Mouse (Mus musculus) kidney, embryonic 16.5 days (tissue): ENCODE measurements at regions not wholly inside any gene's neighbourhood (a gene's known extent, or its start where the extent isn't known, plus 50 kb on each side); places are given as distances from the start of the nearest gene placed in this dataset.

Experiments used
- ATAC-seq: fragments of 200-750 bp; cut with Nextera tagmentation; 2 replicates; pipeline ENCODE4 v1.8.0; 2017; ENCODE audit warnings: moderate TSS enrichment; ENCODE audit not compliant: low FRiP score, low TSS enrichment
- H3K27ac ChIP-seq: fragments of 300-500 bp; sonication (generic); 2 replicates; pipeline ENCODE4 v1.5.1; 2014; ENCODE audit warnings: low read length
- H3K27me3 ChIP-seq: fragments of 300-500 bp; sonication (generic); 2 replicates; pipeline ENCODE4 v1.6.1; 2014; ENCODE audit warnings: low read length, control low read depth, mixed read lengths; ENCODE audit not compliant: insufficient read depth
- H3K36me3 ChIP-seq: fragments of 300-500 bp; sonication (generic); 2 replicates; pipeline ENCODE4 v1.6.1; 2014; ENCODE audit warnings: low read length, control low read depth, mixed read lengths; ENCODE audit not compliant: insufficient read depth
- H3K4me1 ChIP-seq: fragments of 300-500 bp; sonication (generic); 2 replicates; pipeline ENCODE4 v1.6.1; 2014; ENCODE audit warnings: low read length, control low read depth, mixed read lengths; ENCODE audit not compliant: insufficient read depth
- H3K4me2 ChIP-seq: fragments of 300-500 bp; sonication (generic); replicated peaks from 2 replicates; pipeline ENCODE4 v1.6.1; 2014; ENCODE audit warnings: low read depth, low read length
- H3K4me3 ChIP-seq: fragments of 300-500 bp; sonication (generic); 2 replicates; pipeline ENCODE4 v1.5.1; 2014; ENCODE audit warnings: mild to moderate bottlenecking, low read length
- H3K9ac ChIP-seq: fragments of 300-500 bp; sonication (generic); replicated peaks from 2 replicates; pipeline ENCODE4 v1.6.1; 2014; ENCODE audit warnings: low read length
- H3K9me3 ChIP-seq: fragments of 300-500 bp; sonication (generic); 2 replicates; pipeline ENCODE4 v1.6.1; 2016; ENCODE audit warnings: low read length, control low read depth
- WGBS: fragments of 180-500 bp; shearing (Covaris S2); extraction: QIAGEN DNeasy Blood & Tissue Kit; methylation state at CpG from one replicate; pipeline ENCODE4 v1.1.7; 2014; 5-methylcytosine and 5-hydroxymethylcytosine counted together

DNA sequence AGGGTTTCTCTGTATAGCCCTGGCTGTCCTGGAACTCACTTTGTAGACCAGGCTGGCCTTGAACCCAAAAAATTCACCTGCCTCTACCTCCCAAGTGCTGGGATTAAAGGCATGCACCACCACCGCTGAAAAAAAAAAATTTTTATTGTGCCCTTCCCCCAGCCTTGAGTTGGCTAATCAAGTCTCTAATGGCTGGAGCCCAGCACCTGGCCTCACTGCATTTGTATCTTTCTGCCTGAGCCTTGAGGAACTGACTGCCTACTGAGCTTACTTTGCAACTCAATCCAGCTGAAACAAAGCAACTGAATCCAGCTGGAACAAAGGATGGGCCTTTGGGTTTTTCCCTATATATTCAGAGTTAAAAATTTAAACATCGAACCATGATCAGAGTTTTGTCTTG lies 153.3 kb upstream of the Ccnh start:
- no peak for ATAC-seq
- Histone ChIP-seq H3K4me3 (no peak overlapping the region), H3K27me3 (no peaks in the 10 kb centered on the region), H3K36me3 (no peaks in the 10 kb centered on the region), H3K9ac (no peak overlapping the region), H3K27ac (no peak overlapping the region), H3K9me3 (peaks cover 3% of the 10 kb centered on the region), H3K4me2 (no peak overlapping the region), H3K4me1 (no peaks in the 10 kb centered on the region)
- WGBS: 82% methylated on average over 2 of the region's 2 CpGs

GRCm38 (mm10) chr13:85036830-85037229 lies 152.4 kb upstream of the Ccnh start:
- Histone ChIP-seq H3K36me3 (no peaks in the 10 kb centered on the region), H3K27me3 (no peaks in the 10 kb centered on the region), H3K4me3 (no peak overlapping the region), H3K9me3 (peaks cover 3% of the 10 kb centered on the region), H3K4me1 (no peaks in the 10 kb centered on the region), H3K4me2 (no peak overlapping the region), H3K9ac (no peak overlapping the region), H3K27ac (no peak overlapping the region)
- ATAC-seq: no peak
- WGBS: 52% methylated on average over 1 of the region's 1 CpGs

DNA sequence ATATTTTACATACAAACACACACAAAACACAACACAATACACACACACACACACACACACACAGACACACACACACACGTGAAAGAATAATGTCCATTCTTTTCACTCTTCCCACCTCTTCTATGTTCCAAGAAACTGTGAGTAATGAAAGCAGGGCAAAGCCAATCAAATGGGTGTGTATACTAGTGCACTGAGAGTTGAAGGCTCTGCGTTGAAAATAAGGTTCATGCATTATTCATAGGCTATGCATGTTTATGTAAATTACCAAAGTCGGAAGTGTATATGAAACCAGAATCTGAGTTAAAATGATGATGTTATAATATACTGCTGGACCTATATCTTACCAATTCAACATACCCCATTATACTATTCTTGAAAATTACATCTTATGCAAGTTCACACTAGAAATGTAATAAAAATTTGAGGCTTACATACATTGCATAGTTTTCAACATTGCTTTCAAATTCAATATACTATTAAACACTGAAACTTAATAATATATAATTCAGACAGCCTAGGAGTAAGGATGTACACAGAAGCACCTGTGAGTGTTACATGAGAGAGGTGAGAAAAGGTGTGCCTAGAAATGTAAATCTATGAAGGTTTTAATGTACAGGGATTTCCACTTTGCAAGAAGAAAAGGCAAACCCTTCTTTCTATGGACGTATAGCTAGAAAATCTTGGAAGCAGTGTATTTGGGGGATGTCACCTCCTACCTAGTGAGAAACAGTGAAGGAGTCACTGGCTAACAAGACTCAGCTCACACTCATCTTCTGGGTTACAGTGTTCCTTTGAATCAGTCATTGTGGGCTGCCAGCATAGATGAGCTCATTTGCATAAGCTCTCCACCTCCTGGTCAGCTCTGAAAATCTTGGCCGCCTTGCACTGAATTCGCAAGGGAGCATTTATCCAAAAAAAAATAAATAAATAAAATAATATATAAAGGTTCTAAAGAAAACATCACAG lies 122.3 kb upstream of the Ccnh start:
- no peak overlapping the region for H3K4me3 ChIP-seq
- WGBS: 71% methylated on average over 6 of the region's 6 CpGs
- H3K9me3 ChIP-seq: no peaks in the 10 kb centered on the region; the same call in 1 of the 2 replicates
- no peak overlapping the region for H3K9ac ChIP-seq
- H3K4me2 ChIP-seq: no peak overlapping the region
- no peaks in the 10 kb centered on the region for H3K4me1 ChIP-seq
- H3K36me3 ChIP-seq: no peaks in the 10 kb centered on the region
- ATAC-seq: no peak
- no peak overlapping the region for H3K27ac ChIP-seq
- no peaks in the 10 kb centered on the region for H3K27me3 ChIP-seq

DNA sequence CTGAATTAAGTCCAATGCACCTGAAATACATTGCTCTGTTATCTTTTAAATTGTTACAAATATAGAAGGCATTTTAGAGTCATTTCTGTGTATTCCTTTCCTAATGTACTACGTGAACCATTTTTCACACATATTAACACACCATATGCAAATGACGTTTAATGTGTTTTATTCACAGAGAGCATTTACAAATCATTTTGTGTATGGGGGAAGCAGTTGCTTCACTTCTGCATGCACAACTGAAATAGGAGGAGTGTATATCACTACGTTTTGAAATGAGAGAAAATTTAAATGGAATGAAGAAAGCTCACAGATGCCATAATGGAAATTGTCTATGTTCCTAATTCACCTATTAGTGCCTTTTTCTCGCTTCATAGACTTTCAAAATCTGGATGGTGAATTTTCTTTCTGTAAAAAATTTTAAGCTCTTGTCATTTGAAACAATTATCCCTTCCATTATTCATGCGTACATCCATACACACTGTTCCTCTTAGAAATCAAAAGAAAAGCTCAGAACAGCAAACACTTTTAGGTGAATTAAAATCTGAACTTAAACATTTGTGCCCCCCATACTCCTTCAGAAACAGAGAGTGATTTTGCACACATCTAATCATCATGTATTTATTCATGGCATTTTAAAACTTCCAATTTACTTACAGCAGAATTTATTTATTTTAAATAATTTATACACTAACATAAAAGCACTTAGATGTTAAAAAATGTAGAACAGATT lies 121.5 kb upstream of the Ccnh start:
- Histone ChIP-seq H3K4me1 (no peaks in the 10 kb centered on the region), H3K36me3 (no peaks in the 10 kb centered on the region), H3K9ac (no peak overlapping the region), H3K27ac (no peak overlapping the region), H3K4me2 (no peak overlapping the region), H3K27me3 (no peaks in the 10 kb centered on the region), H3K9me3 (no peaks in the 10 kb centered on the region; the same call in 1 of the 2 replicates), H3K4me3 (no peak overlapping the region)
- no peak for ATAC-seq
- WGBS: 81% methylated on average over 5 of the region's 5 CpGs

GRCm38 (mm10) chr13:85068403-85068802 lies 120.8 kb upstream of the Ccnh start:
- Histone ChIP-seq H3K4me2 (no peak overlapping the region), H3K36me3 (no peaks in the 10 kb centered on the region), H3K4me3 (no peak overlapping the region), H3K4me1 (no peaks in the 10 kb centered on the region), H3K9ac (no peak overlapping the region), H3K27me3 (no peaks in the 10 kb centered on the region), H3K9me3 (no peaks in the 10 kb centered on the region; the same call in 1 of the 2 replicates), H3K27ac (no peak overlapping the region)
- 71% methylated on average over 3 of the region's 3 CpGs for WGBS
- no peak for ATAC-seq

DNA sequence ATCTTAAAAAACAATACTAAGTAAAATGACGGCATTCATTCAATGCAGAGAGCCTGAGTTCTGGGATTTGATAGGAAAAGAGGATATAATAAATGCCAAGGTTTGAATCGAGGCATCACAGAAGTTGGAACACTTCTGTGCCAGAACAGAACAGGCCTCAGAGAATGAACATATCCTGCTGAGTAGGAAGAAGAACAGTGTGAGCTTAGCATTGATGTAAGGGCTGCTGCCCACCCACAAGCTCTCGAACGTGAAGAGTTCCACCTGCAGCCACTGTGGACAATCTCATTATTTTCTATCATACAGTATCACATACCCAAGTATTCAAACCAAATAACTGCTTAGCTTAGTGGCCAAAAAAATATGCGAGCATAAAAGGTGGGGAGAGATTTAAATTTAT lies 105.9 kb upstream of the Ccnh start:
- H3K27me3 ChIP-seq: no peaks in the 10 kb centered on the region
- H3K9me3 ChIP-seq: no peaks in the 10 kb centered on the region
- no peak overlapping the region for H3K4me3 ChIP-seq
- H3K9ac ChIP-seq: no peak overlapping the region
- WGBS: 81% methylated on average over 5 of the region's 5 CpGs
- H3K4me2 ChIP-seq: no peak overlapping the region
- no peak for ATAC-seq
- H3K4me1 ChIP-seq: no peaks in the 10 kb centered on the region
- no peaks in the 10 kb centered on the region for H3K36me3 ChIP-seq
- no peak overlapping the region for H3K27ac ChIP-seq

DNA sequence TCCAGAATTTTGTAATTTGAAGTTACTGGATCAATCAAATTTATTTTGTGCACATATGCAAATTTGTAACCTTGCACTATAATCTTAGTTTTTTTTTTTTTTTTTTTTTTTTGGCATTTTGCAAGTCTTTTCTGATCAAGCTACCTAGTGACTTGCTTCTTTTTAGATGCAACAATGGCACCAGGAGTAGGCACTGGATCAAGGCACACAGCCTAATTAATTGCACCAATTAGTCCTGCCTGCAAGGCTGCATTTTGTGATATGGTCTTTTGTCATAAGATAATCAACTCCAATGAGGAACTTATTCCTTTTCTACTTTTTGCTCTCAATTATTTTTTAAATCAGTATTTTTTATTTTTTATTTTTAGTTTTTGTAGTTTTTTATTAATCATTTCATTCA lies 105.5 kb upstream of the Ccnh start:
- Histone ChIP-seq H3K36me3 (no peaks in the 10 kb centered on the region), H3K4me2 (no peak overlapping the region), H3K4me1 (no peaks in the 10 kb centered on the region), H3K27me3 (no peaks in the 10 kb centered on the region), H3K9ac (no peak overlapping the region), H3K4me3 (no peak overlapping the region), H3K27ac (no peak overlapping the region), H3K9me3 (no peaks in the 10 kb centered on the region)
- no peak for ATAC-seq

DNA sequence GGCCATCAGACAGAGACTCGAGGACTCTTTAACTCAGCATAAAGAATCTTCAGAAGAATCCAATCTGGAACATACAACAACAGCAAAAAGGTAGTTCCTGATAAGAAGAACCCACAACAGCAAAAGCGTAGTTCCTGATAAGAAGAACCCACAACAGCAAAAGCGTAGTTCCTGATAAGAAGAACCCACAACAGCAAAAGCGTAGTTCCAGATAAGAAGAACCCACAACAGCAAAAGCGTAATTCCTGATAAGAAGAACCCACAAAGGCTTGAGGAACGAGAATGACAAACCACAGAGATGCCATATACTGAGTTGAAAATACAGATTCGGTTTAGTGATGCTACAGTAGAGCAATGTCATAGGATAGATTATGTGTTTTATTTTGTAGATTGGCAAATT lies 93.0 kb upstream of the Ccnh start:
- no peak overlapping the region for H3K9ac ChIP-seq
- ATAC-seq: no peak
- no peak overlapping the region for H3K4me3 ChIP-seq
- H3K9me3 ChIP-seq: peaks cover 9% of the 10 kb centered on the region; the same call in 1 of the 2 replicates
- no peaks in the 10 kb centered on the region for H3K36me3 ChIP-seq
- H3K4me1 ChIP-seq: no peaks in the 10 kb centered on the region
- H3K27ac ChIP-seq: no peak overlapping the region
- H3K27me3 ChIP-seq: no peaks in the 10 kb centered on the region
- 89% methylated on average over 7 of the region's 7 CpGs for WGBS
- H3K4me2 ChIP-seq: no peak overlapping the region

DNA sequence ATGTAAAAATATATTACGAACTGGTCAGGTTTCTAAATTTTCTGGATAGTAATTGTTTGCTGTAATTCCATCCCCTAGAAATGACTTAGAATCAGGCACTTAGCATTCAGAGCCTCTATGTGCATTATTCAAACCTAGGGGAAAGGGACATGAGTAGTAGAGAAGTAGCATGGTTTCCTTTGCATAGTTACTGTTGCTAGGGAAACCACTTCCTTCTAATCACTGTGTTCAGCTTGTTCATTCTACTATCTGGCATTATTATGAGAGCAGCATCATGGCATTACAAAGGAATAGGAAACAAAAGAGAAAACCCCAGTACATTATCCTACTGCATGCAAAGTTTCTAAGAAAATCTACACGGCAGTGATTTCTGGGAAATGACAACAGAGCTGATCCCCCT lies 65.9 kb upstream of the Ccnh start:
- no peaks in the 10 kb centered on the region for H3K27me3 ChIP-seq
- H3K4me3 ChIP-seq: no peak overlapping the region
- H3K9ac ChIP-seq: no peak overlapping the region
- WGBS: 89% methylated on average over 2 of the region's 2 CpGs
- 0 out of 2 replicates have a peak, but pooled peaks cover 3% of the 10 kb centered on the region for H3K9me3 ChIP-seq
- no peak overlapping the region for H3K27ac ChIP-seq
- H3K4me2 ChIP-seq: no peak overlapping the region
- H3K36me3 ChIP-seq: no peaks in the 10 kb centered on the region
- H3K4me1 ChIP-seq: no peaks in the 10 kb centered on the region
- no peak for ATAC-seq
